17 mouse cellular contexts compared by ENCODE assay signal in genomic region chr5:149003137-149003536, GRCm38 (mm10). TPM values are rescaled to one million over a fixed set of nuclear protein-coding genes. Genes with fewer than 3 reads are reported as not detected.
DNase-seq lines count a peak whose midpoint lies in the region; ATAC-seq lines count a peak whose summit lies in the region.
"Had no signal": no experiment of that assay in that cellular context is flagged by ENCODE, and none has a peak within 500 bp of the region (broad histone marks: within the 10 kb centered on the region; RNA-seq: fewer than 3 reads in every experiment).

No protein-coding gene starts in this region.

- no peaks in the 10 kb centered on the region for H3K36me3 ChIP-seq in hindbrain, embryonic 16.5 days (ENCODE audit: control insufficient read depth, insufficient read depth, low read length)
- H3K36me3 ChIP-seq in hindbrain, embryonic 14.5 days (replicated peaks; ENCODE audit: control insufficient read depth, insufficient read depth) = no peaks in the 10 kb centered on the region
- H3K36me3 ChIP-seq in liver, embryonic 12.5 days = no peaks in the 10 kb centered on the region
- no peaks in the 10 kb centered on the region for H3K36me3 ChIP-seq in limb, embryonic 10.5 days
- no peaks in the 10 kb centered on the region for H3K36me3 ChIP-seq in stomach, embryonic 16.5 days (ENCODE audit: control insufficient read depth, insufficient read depth, low read length)
- H3K36me3 ChIP-seq in midbrain, embryonic 14.5 days (ENCODE audit: control insufficient read depth, insufficient read depth, low read length) = no peaks in the 10 kb centered on the region
- H3K36me3 ChIP-seq: heart, embryonic 13.5 days; lung, embryonic 15.5 days; midbrain, embryonic 15.5 days had no signal

- peak; percentile 41; the same call in 1 of the 2 replicates for ATAC-seq in hindbrain, embryonic 16.5 days
- no peak for ATAC-seq in hindbrain, embryonic 14.5 days (ENCODE audit: low FRiP score)
- no peak for ATAC-seq in liver, embryonic 12.5 days
- no peak for ATAC-seq in stomach, embryonic 16.5 days (ENCODE audit: insufficient read depth, low FRiP score)
- no peak for ATAC-seq in midbrain, embryonic 14.5 days (ENCODE audit: low FRiP score, low TSS enrichment)
- ATAC-seq: midbrain, embryonic 15.5 days had no signal

- no peak overlapping the region for H3K4me3 ChIP-seq in hindbrain, embryonic 16.5 days (ENCODE audit: low read length)
- no peak overlapping the region for H3K4me3 ChIP-seq in hindbrain, embryonic 14.5 days (replicated peaks; ENCODE audit: low read length)
- H3K4me3 ChIP-seq in liver, embryonic 12.5 days = no peak overlapping the region
- H3K4me3 ChIP-seq in limb, embryonic 10.5 days = no peak overlapping the region
- H3K4me3 ChIP-seq in stomach, embryonic 16.5 days (replicated peaks; ENCODE audit: low read length) = no peak overlapping the region
- no peak overlapping the region for H3K4me3 ChIP-seq in midbrain, embryonic 14.5 days (replicated peaks; ENCODE audit: low read depth, low read length)
- H3K4me3 ChIP-seq: heart, embryonic 13.5 days; lung, embryonic 15.5 days; midbrain, embryonic 15.5 days had no signal

- H3K27ac ChIP-seq in hindbrain, embryonic 16.5 days (ENCODE audit: low read depth, low read length) = no peak overlapping the region
- H3K27ac ChIP-seq in hindbrain, embryonic 14.5 days = no peak overlapping the region
- peak overlapping the region; percentile 27; the same call in 1 of the 2 replicates for H3K27ac ChIP-seq in liver, embryonic 12.5 days
- H3K27ac ChIP-seq in limb, embryonic 10.5 days = peak overlapping the region; percentile 79
- peak overlapping the region; percentile 60; the same call in 1 of the 2 replicates for H3K27ac ChIP-seq in stomach, embryonic 16.5 days (ENCODE audit: low read length)
- H3K27ac ChIP-seq in midbrain, embryonic 14.5 days (replicated peaks; ENCODE audit: low read depth, low read length) = no peak overlapping the region
- H3K27ac ChIP-seq: heart, embryonic 13.5 days; midbrain, embryonic 15.5 days had no signal

- no peak for DNase-seq in hindbrain, embryonic 14.5 days (ENCODE audit: low spot score)
- no peak for DNase-seq in liver
- DNase-seq in limb, embryonic 10.5 days (ENCODE audit: low spot score) = no peak
- DNase-seq in midbrain, embryonic 14.5 days = no peak
- DNase-seq in ovary, postnatal 10 days (ENCODE audit: low spot score) = no peak
- DNase-seq: adrenal gland, postnatal 10 days; cerebellum, adult 2 months; heart, postnatal 36 days had no signal

- no peaks in the 10 kb centered on the region for H3K9me3 ChIP-seq in hindbrain, embryonic 16.5 days (ENCODE audit: control insufficient read depth, low read length)
- no peaks in the 10 kb centered on the region for H3K9me3 ChIP-seq in hindbrain, embryonic 14.5 days (ENCODE audit: control insufficient read depth, low read length)
- no peaks in the 10 kb centered on the region for H3K9me3 ChIP-seq in liver, embryonic 12.5 days (replicated peaks)
- H3K9me3 ChIP-seq in limb, embryonic 10.5 days (replicated peaks) = no peaks in the 10 kb centered on the region
- H3K9me3 ChIP-seq in stomach, embryonic 16.5 days (replicated peaks; ENCODE audit: control insufficient read depth, low read length) = no peaks in the 10 kb centered on the region
- H3K9me3 ChIP-seq in midbrain, embryonic 14.5 days (ENCODE audit: control insufficient read depth, low read length) = no peaks in the 10 kb centered on the region
- H3K9me3 ChIP-seq: heart, embryonic 13.5 days; lung, embryonic 15.5 days; midbrain, embryonic 15.5 days had no signal

- H3K4me1 ChIP-seq in hindbrain, embryonic 16.5 days (ENCODE audit: control insufficient read depth, insufficient read depth, low read depth, low read length) = peaks cover 6% of the 10 kb centered on the region
- peaks cover 6% of the 10 kb centered on the region; the same call in 1 of the 2 replicates for H3K4me1 ChIP-seq in hindbrain, embryonic 14.5 days (replicated peaks; ENCODE audit: control insufficient read depth, insufficient read depth, low read length)
- H3K4me1 ChIP-seq in liver, embryonic 12.5 days = peaks cover 38% of the 10 kb centered on the region
- peaks cover 55% of the 10 kb centered on the region for H3K4me1 ChIP-seq in limb, embryonic 10.5 days
- H3K4me1 ChIP-seq in stomach, embryonic 16.5 days (ENCODE audit: control insufficient read depth, insufficient read depth, low read length) = peaks cover 20% of the 10 kb centered on the region
- peaks cover 6% of the 10 kb centered on the region for H3K4me1 ChIP-seq in midbrain, embryonic 14.5 days (ENCODE audit: control insufficient read depth, insufficient read depth, low read length)

- no peak overlapping the region for H3K9ac ChIP-seq in hindbrain, embryonic 16.5 days (ENCODE audit: low read depth, low read length)
- H3K9ac ChIP-seq in hindbrain, embryonic 14.5 days = no peak overlapping the region
- H3K9ac ChIP-seq in liver, embryonic 12.5 days = no peak overlapping the region
- H3K9ac ChIP-seq in stomach, embryonic 16.5 days (ENCODE audit: low read length) = no peak overlapping the region; the same call in 1 of the 2 replicates
- H3K9ac ChIP-seq in midbrain, embryonic 14.5 days (replicated peaks; ENCODE audit: low read length) = no peak overlapping the region
- H3K9ac ChIP-seq: heart, embryonic 13.5 days; lung, embryonic 15.5 days; midbrain, embryonic 15.5 days had no signal

- H3K4me2 ChIP-seq in hindbrain, embryonic 16.5 days (ENCODE audit: low read length) = no peak overlapping the region
- H3K4me2 ChIP-seq in hindbrain, embryonic 14.5 days (replicated peaks) = no peak overlapping the region
- no peak overlapping the region for H3K4me2 ChIP-seq in liver, embryonic 12.5 days
- no peak overlapping the region; the same call in 1 of the 2 replicates for H3K4me2 ChIP-seq in stomach, embryonic 16.5 days (ENCODE audit: low read depth, low read length)
- no peak overlapping the region for H3K4me2 ChIP-seq in midbrain, embryonic 14.5 days (ENCODE audit: low read length)
- H3K4me2 ChIP-seq: heart, embryonic 13.5 days; midbrain, embryonic 15.5 days had no signal

- no peaks in the 10 kb centered on the region for H3K27me3 ChIP-seq in hindbrain, embryonic 16.5 days (replicated peaks; ENCODE audit: control insufficient read depth, insufficient read depth, low read length)
- H3K27me3 ChIP-seq in hindbrain, embryonic 14.5 days (ENCODE audit: control insufficient read depth, insufficient read depth, low read length) = no peaks in the 10 kb centered on the region
- H3K27me3 ChIP-seq in liver, embryonic 12.5 days (replicated peaks) = no peaks in the 10 kb centered on the region
- H3K27me3 ChIP-seq in limb, embryonic 10.5 days (ENCODE audit: low read depth, poor library complexity, severe bottlenecking) = no peaks in the 10 kb centered on the region
- H3K27me3 ChIP-seq in stomach, embryonic 16.5 days (ENCODE audit: control insufficient read depth, insufficient read depth, low read length) = no peaks in the 10 kb centered on the region
- no peaks in the 10 kb centered on the region for H3K27me3 ChIP-seq in midbrain, embryonic 14.5 days (ENCODE audit: control insufficient read depth, insufficient read depth, low read length)
- H3K27me3 ChIP-seq: heart, embryonic 13.5 days; lung, embryonic 15.5 days; midbrain, embryonic 15.5 days had no signal

- 23% methylated on average over 2 of the region's 2 CpGs for WGBS in hindbrain, embryonic 16.5 days
- WGBS in hindbrain, embryonic 14.5 days = 37% methylated on average over 2 of the region's 2 CpGs
- 49% methylated on average over 2 of the region's 2 CpGs for WGBS in liver, embryonic 12.5 days (ENCODE audit: insufficient replicate concordance)
- WGBS in limb, embryonic 10.5 days = 41% methylated on average over 2 of the region's 2 CpGs
- 51% methylated on average over 2 of the region's 2 CpGs for WGBS in stomach, embryonic 16.5 days
- WGBS in midbrain, embryonic 14.5 days = 33% methylated on average over 2 of the region's 2 CpGs

RNA-seq across cellular contexts. Expression of gene Gm42791, which starts 8.2 kb away (rescaled TPM):
- 3.9 and 5.3 TPM in 2 replicates for polyA plus RNA-seq in hindbrain, embryonic 16.5 days (2015; fragmentation: Nextera tagmentation; extraction: Ambion mirVana)
- polyA plus RNA-seq in hindbrain, embryonic 14.5 days (2014; fragmentation: Nextera tagmentation; extraction: Ambion mirVana) = 0.33 and 2.6 TPM in 2 replicates
- polyA plus RNA-seq in liver, embryonic 12.5 days (2016; fragmentation: Nextera tagmentation; extraction: Ambion mirVana) = 0.51 and 1.7 TPM in 2 replicates
- 0.85 TPM in 1 of 2 replicates, not detected in the other for polyA plus RNA-seq in limb, embryonic 10.5 days (2016; fragmentation: Nextera tagmentation; extraction: Ambion mirVana)
- polyA plus RNA-seq in stomach, embryonic 16.5 days (2015; fragmentation: Nextera tagmentation; extraction: Ambion mirVana) = 1.6 and 2.2 TPM in 2 replicates
- not detected in 2 replicates for polyA plus RNA-seq in midbrain, embryonic 14.5 days (2014; fragmentation: Nextera tagmentation; extraction: Ambion mirVana)
- polyA plus RNA-seq: cerebellum, adult 2 months; forebrain, embryonic 11.5 days; gonadal fat pad, adult 2 months; large intestine, adult 2 months had no signal

Comparison
In these comparisons a context has a peak if more than half of its experiments do, and no peak if none do; other contexts are left out.
1. H3K27ac ChIP-seq: peak in liver, embryonic 12.5 days (single experiment), limb, embryonic 10.5 days (single experiment) and stomach, embryonic 16.5 days (single experiment); none in hindbrain, embryonic 16.5 days (single experiment), hindbrain, embryonic 14.5 days (single experiment) and midbrain, embryonic 14.5 days (single experiment).